In the genomic region with DNA sequence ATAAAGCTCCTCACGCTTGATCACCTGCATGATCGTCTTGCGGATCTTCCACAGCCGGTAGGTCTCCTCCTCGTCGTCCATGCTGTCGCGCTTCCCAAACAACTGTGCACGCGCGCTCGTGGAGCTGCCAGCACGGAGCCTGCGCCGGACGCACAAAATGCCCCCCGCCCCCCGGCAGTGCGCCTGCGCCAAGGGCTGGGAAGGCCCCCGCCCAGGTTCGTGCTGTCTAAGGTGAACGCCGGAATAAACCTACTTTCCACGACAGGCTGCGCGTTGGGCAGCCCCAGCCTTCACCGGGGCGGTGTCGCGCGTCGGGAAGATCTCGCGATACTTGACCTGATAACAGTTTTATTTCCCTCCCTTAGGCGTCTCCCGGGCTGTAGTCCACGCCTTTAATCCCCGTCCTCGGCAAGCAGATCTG, we compare ENCODE assay signal across 8 mouse cellular contexts. TPM values are rescaled to one million over a fixed set of nuclear protein-coding genes. Genes with fewer than 3 reads are reported as not detected.
DNase-seq lines count a peak whose midpoint lies in the region; ATAC-seq and TF ChIP-seq lines count a peak whose summit lies in the region.

Gene Polr2e (minus strand): TSS at position 237 of the 421 bp plus-strand sequence.

- in situ Hi-C loops in CH12.LX (cut with MboI; ENCODE audit: low pct_ligation_motif_present, low pct_unique_long_range_greater_than_20kb, low sequenced_read_pairs): no loop called here

- peak; percentile 97 for DNase-seq in CH12.LX (ENCODE audit: extremely low read depth)
- DNase-seq in c-Kit-positive CD71-positive TER-119-negative erythroid progenitor cells, embryonic 14.5 days (ENCODE audit: low read depth): peak; percentile 95
- peak; percentile 97 for DNase-seq in heart, postnatal 0 days (ENCODE audit: low spot score)
- DNase-seq in kidney, postnatal 4 days: peak; percentile 95 to 98

- peaks cover 14 to 34% of the 10 kb centered on the region in 2 experiments for H3K4me1 ChIP-seq in CH12.LX (ENCODE audit: control insufficient read depth in 1 of 2, insufficient read depth in 2 of 2)
- H3K4me1 ChIP-seq in forebrain, embryonic 12.5 days: peaks cover 17% of the 10 kb centered on the region
- peaks cover 9% of the 10 kb centered on the region; the same call in 1 of the 2 replicates for H3K4me1 ChIP-seq in heart, postnatal 0 days (ENCODE audit: control insufficient read depth, insufficient read depth)
- peaks cover 18% of the 10 kb centered on the region for H3K4me1 ChIP-seq in liver, embryonic 16.5 days (ENCODE audit: control insufficient read depth, low read depth, low read length)
- H3K4me1 ChIP-seq in neural tube, embryonic 13.5 days (replicated peaks): peaks cover 26% of the 10 kb centered on the region
- peaks cover 7% of the 10 kb centered on the region for H3K4me1 ChIP-seq in testis, adult 2 months (ENCODE audit: control insufficient read depth, insufficient read depth, low read length)

- H3K36me3 ChIP-seq in CH12.LX (replicated peaks in 1 of 2; ENCODE audit: control insufficient read depth in 1 of 2, insufficient read depth in 1 of 2, low read length in 1 of 2): peaks cover 35 to 41% of the 10 kb centered on the region in 2 experiments
- peaks cover 38% of the 10 kb centered on the region for H3K36me3 ChIP-seq in forebrain, embryonic 12.5 days (replicated peaks)
- peaks cover 29% of the 10 kb centered on the region for H3K36me3 ChIP-seq in heart, postnatal 0 days (replicated peaks; ENCODE audit: control insufficient read depth, insufficient read depth, low read length)
- peaks cover 26% of the 10 kb centered on the region for H3K36me3 ChIP-seq in liver, embryonic 16.5 days (ENCODE audit: control insufficient read depth, insufficient read depth)
- peaks cover 37% of the 10 kb centered on the region for H3K36me3 ChIP-seq in neural tube, embryonic 13.5 days
- no peaks in the 10 kb centered on the region for H3K36me3 ChIP-seq in testis, adult 2 months (ENCODE audit: control insufficient read depth, insufficient read depth, low read length)

- peak within 1 kb of the TSS; percentile 80 for H3K4me2 ChIP-seq in CH12.LX (ENCODE audit: insufficient read depth, low read depth, poor library complexity, severe bottlenecking)
- H3K4me2 ChIP-seq in forebrain, embryonic 12.5 days: peak within 1 kb of the TSS; percentile 79
- peak within 1 kb of the TSS; percentile 88 for H3K4me2 ChIP-seq in heart, postnatal 0 days (ENCODE audit: low read depth, low read length)
- peak within 1 kb of the TSS; percentile 90 for H3K4me2 ChIP-seq in liver, embryonic 16.5 days (ENCODE audit: low read depth, low read length)
- peak within 1 kb of the TSS; percentile 89 for H3K4me2 ChIP-seq in neural tube, embryonic 13.5 days

- dilution Hi-C loops in CH12.LX (cut with MboI; ENCODE audit: extremely low pct_ligation_motif_present, extremely low pct_unique_long_range_greater_than_20kb, low sequenced_read_pairs): no loop called here

- peak; percentile 80 for TF ChIP-seq POLR2A in CH12.LX (IDR thresholded peaks at IDR 0.05; ENCODE audit: low read depth, low read length)
- TF ChIP-seq POLR2A in testis, adult 2 months (IDR thresholded peaks at IDR 0.05; ENCODE audit: control insufficient read depth, low read depth, low read length): peak; percentile 89

- WGBS in forebrain, embryonic 12.5 days: under 1% methylated on average over 40 of the region's 40 CpGs
- WGBS in heart, postnatal 0 days: under 1% methylated on average over 40 of the region's 40 CpGs
- under 1% methylated on average over 40 of the region's 40 CpGs for WGBS in liver, embryonic 16.5 days (ENCODE audit: insufficient replicate concordance)
- WGBS in neural tube, embryonic 13.5 days: 0% methylated on average over 40 of the region's 40 CpGs

- no peaks in the 10 kb centered on the region for H3K27me3 ChIP-seq in CH12.LX (replicated peaks)
- H3K27me3 ChIP-seq in forebrain, embryonic 12.5 days: no peaks in the 10 kb centered on the region
- H3K27me3 ChIP-seq in heart, postnatal 0 days (ENCODE audit: control insufficient read depth, insufficient read depth, low read length): no peaks in the 10 kb centered on the region
- H3K27me3 ChIP-seq in liver, embryonic 16.5 days (ENCODE audit: control insufficient read depth, insufficient read depth, low read depth, low read length): no peaks in the 10 kb centered on the region
- H3K27me3 ChIP-seq in neural tube, embryonic 13.5 days: no peaks in the 10 kb centered on the region
- no peaks in the 10 kb centered on the region for H3K27me3 ChIP-seq in testis, adult 2 months (ENCODE audit: control insufficient read depth, insufficient read depth, low read length)

- peak within 1 kb of the TSS; percentile 93 for H3K9ac ChIP-seq in CH12.LX (ENCODE audit: insufficient read depth, low read depth)
- H3K9ac ChIP-seq in forebrain, embryonic 12.5 days: peak within 1 kb of the TSS; percentile 82
- H3K9ac ChIP-seq in heart, postnatal 0 days (replicated peaks; ENCODE audit: low read depth, low read length): peak within 1 kb of the TSS; percentile 73
- H3K9ac ChIP-seq in liver, embryonic 16.5 days (ENCODE audit: low read depth, low read length): peak within 1 kb of the TSS; percentile 84
- H3K9ac ChIP-seq in neural tube, embryonic 13.5 days: peak within 1 kb of the TSS; percentile 86

- no peak for TF ChIP-seq RAD21 in CH12.LX (IDR thresholded peaks at IDR 0.05; ENCODE audit: low read depth, low read length)

- TF ChIP-seq EP300 in CH12.LX (IDR thresholded peaks at IDR 0.05; ENCODE audit: low read length): no peak
- peak; percentile 99 for TF ChIP-seq EP300 in heart, postnatal 0 days (IDR thresholded peaks at IDR 0.05; ENCODE audit: low read depth)

- peaks cover 20% of the 10 kb centered on the region for H3K79me2 ChIP-seq in CH12.LX (replicated peaks; ENCODE audit: control insufficient read depth, extremely low read depth, insufficient read depth, poor library complexity, severe bottlenecking)

- ATAC-seq in forebrain, embryonic 12.5 days (ENCODE audit: low FRiP score): peak; percentile 98
- ATAC-seq in heart, postnatal 0 days (ENCODE audit: insufficient read depth, low read depth): peak; percentile 97
- peak; percentile 98 for ATAC-seq in liver, embryonic 16.5 days (ENCODE audit: low read depth)
- peak; percentile 96 for ATAC-seq in neural tube, embryonic 13.5 days (ENCODE audit: low read depth)

- no peaks in the 10 kb centered on the region for H3K9me3 ChIP-seq in CH12.LX (replicated peaks; ENCODE audit: low read length)
- no peaks in the 10 kb centered on the region for H3K9me3 ChIP-seq in forebrain, embryonic 12.5 days
- no peaks in the 10 kb centered on the region for H3K9me3 ChIP-seq in heart, postnatal 0 days (replicated peaks; ENCODE audit: control insufficient read depth, low read length)
- no peaks in the 10 kb centered on the region for H3K9me3 ChIP-seq in liver, embryonic 16.5 days (replicated peaks; ENCODE audit: control insufficient read depth, low read length)
- no peaks in the 10 kb centered on the region for H3K9me3 ChIP-seq in neural tube, embryonic 13.5 days

- no peak for TF ChIP-seq CTCF in CH12.LX (conservative IDR thresholded peaks at IDR 0.05 in 1 of 2, IDR thresholded peaks at IDR 0.05 in 1 of 2; ENCODE audit: low read depth in 2 of 2, low read length in 2 of 2)
- TF ChIP-seq CTCF in heart, postnatal 0 days (IDR thresholded peaks at IDR 0.05; ENCODE audit: low read depth): no peak
- no peak for TF ChIP-seq CTCF in testis, adult 2 months (IDR thresholded peaks at IDR 0.05; ENCODE audit: control insufficient read depth, insufficient read depth, insufficient replicate concordance, low read depth, low read length)

- H3K4me3 ChIP-seq in CH12.LX (replicated peaks in 1 of 3; ENCODE audit: low read depth in 2 of 3, low read length in 2 of 3, poor library complexity in 1 of 3): peak within 1 kb of the TSS; percentile 78 to 94 (median 81)
- H3K4me3 ChIP-seq in forebrain, embryonic 12.5 days (replicated peaks): peak within 1 kb of the TSS; percentile 84
- H3K4me3 ChIP-seq in heart, postnatal 0 days (ENCODE audit: low read depth, low read length): peak within 1 kb of the TSS; percentile 81
- peak within 1 kb of the TSS; percentile 87 for H3K4me3 ChIP-seq in liver, embryonic 16.5 days (ENCODE audit: low read depth, low read length)
- H3K4me3 ChIP-seq in neural tube, embryonic 13.5 days: peak within 1 kb of the TSS; percentile 86
- peak within 1 kb of the TSS; percentile 92 for H3K4me3 ChIP-seq in testis, adult 2 months (ENCODE audit: control insufficient read depth, low read depth, low read length)

- H3K27ac ChIP-seq in CH12.LX (ENCODE audit: insufficient read depth, low read depth): no peak within 1 kb of the TSS; the same call in 1 of the 2 replicates
- H3K27ac ChIP-seq in forebrain, embryonic 12.5 days: peak within 1 kb of the TSS; percentile 63; the same call in 1 of the 2 replicates
- peak within 1 kb of the TSS; percentile 66 for H3K27ac ChIP-seq in heart, postnatal 0 days (ENCODE audit: low read depth)
- H3K27ac ChIP-seq in liver, embryonic 16.5 days (ENCODE audit: low read length): peak within 1 kb of the TSS; percentile 65
- H3K27ac ChIP-seq in neural tube, embryonic 13.5 days (replicated peaks): peak within 1 kb of the TSS; percentile 71
- H3K27ac ChIP-seq in testis, adult 2 months (ENCODE audit: control insufficient read depth, insufficient read depth, low read depth, low read length): peak within 1 kb of the TSS; percentile 77

TF ChIP-seq in CH12.LX, 34 proteins besides CTCF, POLR2A, EP300 and RAD21 (continues in another document):
- TF ChIP-seq MEF2A (IDR thresholded peaks at IDR 0.05; ENCODE audit: borderline replicate concordance, low read depth, low read length): 0 out of 2 replicates have a peak, but pooled peaks have one; percentile 12
- TF ChIP-seq ZNF384 (IDR thresholded peaks at IDR 0.05; ENCODE audit: low read depth, low read length): no peak
- no peak for TF ChIP-seq GABPA (IDR thresholded peaks at IDR 0.05; ENCODE audit: insufficient replicate concordance, low read depth, low read length)
- no peak for TF ChIP-seq USF2 (conservative IDR thresholded peaks at IDR 0.05; ENCODE audit: low read depth, low read length)
- TF ChIP-seq RCOR1 (conservative IDR thresholded peaks at IDR 0.05; ENCODE audit: low read depth, low read length): no peak
- no peak for TF ChIP-seq ZC3H11A (IDR thresholded peaks at IDR 0.05; ENCODE audit: low read depth, low read length)
- peak; percentile 54 for TF ChIP-seq NELFE (IDR thresholded peaks at IDR 0.05; ENCODE audit: low read depth, low read length)
- peak; percentile 82 for TF ChIP-seq TBP (conservative IDR thresholded peaks at IDR 0.05; ENCODE audit: low read depth, low read length)

RNA-seq across cellular contexts. Expression of gene Polr2e, which starts in this region (rescaled TPM):
- 127 and 132 TPM in 2 replicates for total RNA-seq in CH12.LX (2012; rRNA removed)
- 98.3 and 105 TPM in 2 replicates for total RNA-seq in CH12.LX (2014; rRNA removed)
- 194 and 227 TPM in 2 replicates for polyA plus RNA-seq in CH12.LX (2012; ENCODE audit: insufficient read length, low read depth)
- 183 and 184 TPM in 2 replicates for polyA plus RNA-seq in forebrain, embryonic 12.5 days (2016; fragmentation: Nextera tagmentation; extraction: Ambion mirVana)
- 70.6 and 106 TPM in 2 replicates for total RNA-seq in heart, postnatal 0 days (2014; rRNA removed; ENCODE audit: low replicate concordance)
- 120 and 123 TPM in 2 replicates for polyA plus RNA-seq in heart, postnatal 0 days (2015; fragmentation: Nextera tagmentation; extraction: Ambion mirVana)
- 66.8 and 70.1 TPM in 2 replicates for polyA plus RNA-seq in liver, embryonic 16.5 days (2015; fragmentation: Nextera tagmentation; extraction: Ambion mirVana)
- 141 and 153 TPM in 2 replicates for polyA plus RNA-seq in neural tube, embryonic 13.5 days (2015; fragmentation: Nextera tagmentation; extraction: Ambion mirVana)
- 104 and 113 TPM in 2 replicates for polyA plus RNA-seq in testis, adult 2 months (2012; rRNA removed)
